Mouse (Mus musculus) spleen, adult 2 months (tissue): ENCODE measurements at regions not wholly inside any gene's neighbourhood (a gene's known extent, or its start where the extent isn't known, plus 50 kb on each side); places are given as distances from the start of the nearest gene placed in this dataset.

Experiments
- DNase-seq, 2 experiments: peaks; one replicate each; pipeline versions ENCODE4 v3.0.0 to v3.0.0-alpha.2; 2012 to 2021; ENCODE audit warnings: low spot score in 2 of 2, low read depth in 1 of 2
- H3K27ac ChIP-seq: fragments of 200-500 bp; 2 replicates; pipeline ENCODE4 v1.5.1; 2012; ENCODE audit warnings: low read length, inconsistent platforms; ENCODE audit not compliant: insufficient read depth
- H3K27me3 ChIP-seq: fragments of 200-500 bp; 2 replicates; pipeline ENCODE4 v1.6.1; 2012; ENCODE audit warnings: mild to moderate bottlenecking, moderate library complexity, low read length, inconsistent platforms; ENCODE audit not compliant: control insufficient read depth, insufficient read depth
- H3K36me3 ChIP-seq: fragments of 200-500 bp; 2 replicates; pipeline ENCODE4 v1.6.1; 2012; ENCODE audit warnings: mild to moderate bottlenecking, low read length, inconsistent platforms; ENCODE audit not compliant: control insufficient read depth, insufficient read depth
- H3K4me1 ChIP-seq: fragments of 200-500 bp; 2 replicates; pipeline ENCODE4 v1.6.1; 2011; ENCODE audit warnings: inconsistent platforms; ENCODE audit not compliant: control insufficient read depth, insufficient read depth, insufficient read length
- H3K4me3 ChIP-seq: fragments of 200-500 bp; 2 replicates; pipeline ENCODE4 v1.5.1; 2011; ENCODE audit warnings: mild to moderate bottlenecking, inconsistent platforms; ENCODE audit not compliant: insufficient read depth, insufficient read length; ENCODE audit errors: extremely low read depth
- CTCF ChIP-seq: fragments of 200-500 bp; IDR thresholded peaks from 2 replicates; pipeline ENCODE4 v1.5.1; 2011; ENCODE audit warnings: mild to moderate bottlenecking, inconsistent platforms; ENCODE audit not compliant: insufficient read depth, insufficient read length, insufficient replicate concordance; ENCODE audit errors: extremely low read depth
- POLR2A ChIP-seq: fragments of 200-500 bp; IDR thresholded peaks from 2 replicates; pipeline ENCODE4 v1.6.1; 2011; ENCODE audit warnings: low read depth, low read length, inconsistent platforms
- WGBS: fragments of 180-500 bp; shearing (Covaris S2); methylation state at CpG from one replicate; pipeline ENCODE4 v1.1.7; 2018; 5-methylcytosine and 5-hydroxymethylcytosine counted together

DNA sequence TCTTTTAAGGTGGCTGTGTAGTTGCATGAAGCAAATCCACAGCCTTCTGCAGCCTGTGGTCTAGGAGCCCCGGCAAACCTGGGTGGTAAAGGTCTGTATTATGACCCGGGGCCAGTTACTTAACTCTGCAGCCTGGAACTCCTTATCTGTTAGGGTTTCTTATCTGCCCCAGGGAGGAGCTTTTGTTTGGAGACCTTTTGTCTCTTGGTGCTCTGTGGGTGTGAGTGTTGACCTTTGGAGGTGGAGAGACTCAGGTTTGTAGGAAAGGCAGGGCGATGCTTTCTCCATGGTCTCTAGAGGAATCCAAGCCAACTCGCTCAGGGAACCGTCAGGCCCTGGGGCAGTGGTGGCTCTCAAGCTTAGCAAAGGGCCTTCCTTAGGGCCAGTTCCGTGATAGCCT lies 127.8 kb upstream of the Ubr2 start:
- TF ChIP-seq CTCF = no peak
- no peak for TF ChIP-seq POLR2A
- no peak overlapping the region for H3K27ac ChIP-seq
- 81% methylated on average over 6 of the region's 6 CpGs for WGBS

DNA sequence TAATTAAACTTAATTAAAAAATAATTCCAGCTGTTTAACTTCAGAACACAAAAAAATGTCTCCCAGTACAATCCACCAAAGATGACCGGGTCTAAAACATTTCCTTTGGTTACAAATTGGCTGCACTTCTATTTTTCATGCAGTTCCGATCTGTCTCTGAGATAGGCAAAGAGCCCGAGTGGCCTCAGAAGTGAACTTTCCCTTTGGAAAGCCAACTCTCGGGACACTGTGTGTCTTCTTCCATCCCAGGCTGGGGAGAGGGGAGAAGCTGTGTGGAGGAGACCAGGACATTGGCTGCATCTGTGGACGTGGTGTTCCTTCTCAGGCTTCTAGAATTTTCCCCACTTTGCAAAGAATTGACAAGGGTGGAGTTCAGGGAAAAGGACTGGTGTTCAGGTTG lies 125.0 kb upstream of the Ubr2 start:
- Histone ChIP-seq H3K36me3 (no peaks in the 10 kb centered on the region), H3K27me3 (peaks cover 5% of the 10 kb centered on the region), H3K4me3 (no peak overlapping the region), H3K4me1 (no peaks in the 10 kb centered on the region), H3K27ac (no peak overlapping the region)
- no peak for DNase-seq
- 85% methylated on average over 5 of the region's 5 CpGs for WGBS
- TF ChIP-seq CTCF (no peak), POLR2A (no peak)

More for the DNA sequence above, 127.8 kb upstream of the Ubr2 start:
- H3K4me1 ChIP-seq = no peaks in the 10 kb centered on the region
- peaks cover 12% of the 10 kb centered on the region for H3K27me3 ChIP-seq
- no peak overlapping the region for H3K4me3 ChIP-seq
- H3K36me3 ChIP-seq = no peaks in the 10 kb centered on the region
- no peak for DNase-seq

DNA sequence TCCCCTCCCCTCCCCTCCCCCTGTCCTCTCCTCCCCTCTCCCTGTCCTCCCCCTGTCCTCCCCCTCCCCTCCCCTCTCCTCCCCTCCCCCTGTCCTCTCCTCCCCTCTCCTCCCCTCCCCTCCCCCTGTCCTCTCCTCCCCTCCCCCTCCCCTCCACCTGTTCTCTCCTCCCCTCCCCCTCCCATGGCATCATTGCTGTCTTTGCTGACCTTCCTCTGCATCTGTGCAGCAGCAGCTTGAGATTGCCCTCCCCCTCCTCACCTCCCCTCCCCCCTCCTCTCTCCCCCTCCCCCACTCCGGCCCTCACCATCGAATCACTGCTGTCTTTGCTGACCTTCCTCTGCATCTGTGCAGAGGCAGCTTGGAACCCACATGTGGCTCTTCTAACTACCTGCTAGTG lies 123.4 kb upstream of the Ubr2 start:
- whole genome bisulfite sequencing = 86% methylated on average over 2 of the region's 2 CpGs
- H3K4me3 ChIP-seq = no peak overlapping the region
- no peak overlapping the region for H3K27ac ChIP-seq

DNA sequence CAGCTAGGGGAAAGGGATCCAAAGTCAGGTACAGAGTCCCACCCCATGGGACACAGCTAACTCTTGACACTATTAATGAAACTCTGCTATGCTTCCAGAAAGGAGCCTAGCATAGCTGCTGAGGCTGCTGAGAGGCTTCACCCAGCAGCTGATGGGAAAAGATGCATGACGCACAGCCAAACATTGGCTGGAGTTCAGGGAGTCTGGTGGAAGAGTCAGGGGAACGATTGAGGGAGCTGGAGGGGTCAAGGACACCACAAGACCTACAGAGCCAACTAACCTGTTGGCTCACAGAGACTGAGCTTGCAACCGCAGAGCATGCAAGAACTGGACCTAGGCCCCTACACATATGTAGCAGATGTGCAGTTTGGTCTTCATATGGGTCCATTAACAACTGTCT lies 117.2 kb upstream of the Ubr2 start:
- 83% methylated on average over 3 of the region's 3 CpGs for WGBS
- no peak for DNase-seq
- Histone ChIP-seq H3K4me3 (no peak overlapping the region), H3K27me3 (no peaks in the 10 kb centered on the region), H3K36me3 (no peaks in the 10 kb centered on the region), H3K4me1 (no peaks in the 10 kb centered on the region), H3K27ac (no peak overlapping the region)
- TF ChIP-seq POLR2A (no peak), CTCF (no peak)

More for the DNA sequence above, 123.4 kb upstream of the Ubr2 start:
- DNase-seq = no peak
- Histone ChIP-seq H3K4me1 (no peaks in the 10 kb centered on the region), H3K27me3 (no peaks in the 10 kb centered on the region), H3K36me3 (no peaks in the 10 kb centered on the region)
- TF ChIP-seq CTCF (no peak), POLR2A (no peak)

DNA sequence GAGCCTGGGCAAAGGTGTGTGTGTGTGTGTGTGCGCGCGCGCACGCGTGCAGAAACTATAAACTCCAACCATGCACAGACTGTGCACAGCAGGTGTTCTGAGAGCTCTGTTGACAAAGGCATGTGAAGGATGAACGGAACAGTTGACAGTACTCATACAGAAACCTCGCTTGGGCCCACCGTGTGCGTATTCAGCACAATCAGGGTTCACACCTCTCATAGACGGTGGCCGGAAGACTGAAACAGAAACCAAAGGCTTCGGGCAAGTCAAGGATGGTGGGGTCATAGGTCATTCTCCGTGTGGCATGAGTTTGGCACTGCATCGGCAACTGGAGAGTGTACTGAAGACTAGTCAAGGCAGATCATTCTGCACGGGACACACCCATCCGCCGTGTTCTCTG lies 113.2 kb upstream of the Ubr2 start:
- WGBS = 89% methylated on average over 18 of the region's 18 CpGs
- no peak for DNase-seq
- TF ChIP-seq POLR2A (no peak), CTCF (no peak)

DNA sequence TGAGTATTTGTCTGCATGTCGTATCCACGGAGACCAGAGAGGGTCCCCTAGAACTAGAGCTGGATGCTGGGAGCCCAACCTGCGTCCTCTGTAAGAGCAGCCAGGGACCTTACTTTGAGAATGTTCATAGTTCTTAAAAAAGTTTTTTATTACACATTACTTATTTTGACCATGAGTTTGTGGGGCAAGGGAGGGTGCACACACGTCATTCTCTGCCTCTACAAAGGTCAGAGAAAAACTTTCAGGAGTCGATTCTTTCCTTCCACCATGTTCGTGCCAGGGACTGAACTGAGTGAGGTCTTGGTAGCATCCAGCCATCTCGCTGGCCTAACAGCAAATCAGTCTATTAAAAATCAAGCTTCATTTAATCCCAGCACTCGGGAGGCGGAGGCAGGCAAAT lies 111.9 kb upstream of the Ubr2 start:
- Histone ChIP-seq H3K27ac (no peak overlapping the region), H3K4me3 (no peak overlapping the region), H3K36me3 (no peaks in the 10 kb centered on the region), H3K27me3 (no peaks in the 10 kb centered on the region), H3K4me1 (no peaks in the 10 kb centered on the region)
- no peak for DNase-seq
- WGBS = 90% methylated on average over 9 of the region's 9 CpGs
- TF ChIP-seq POLR2A (no peak), CTCF (no peak)

More for the DNA sequence above, 113.2 kb upstream of the Ubr2 start:
- H3K4me3 ChIP-seq = no peak overlapping the region
- no peaks in the 10 kb centered on the region for H3K4me1 ChIP-seq
- no peak overlapping the region for H3K27ac ChIP-seq
- no peaks in the 10 kb centered on the region for H3K27me3 ChIP-seq
- H3K36me3 ChIP-seq = no peaks in the 10 kb centered on the region

DNA sequence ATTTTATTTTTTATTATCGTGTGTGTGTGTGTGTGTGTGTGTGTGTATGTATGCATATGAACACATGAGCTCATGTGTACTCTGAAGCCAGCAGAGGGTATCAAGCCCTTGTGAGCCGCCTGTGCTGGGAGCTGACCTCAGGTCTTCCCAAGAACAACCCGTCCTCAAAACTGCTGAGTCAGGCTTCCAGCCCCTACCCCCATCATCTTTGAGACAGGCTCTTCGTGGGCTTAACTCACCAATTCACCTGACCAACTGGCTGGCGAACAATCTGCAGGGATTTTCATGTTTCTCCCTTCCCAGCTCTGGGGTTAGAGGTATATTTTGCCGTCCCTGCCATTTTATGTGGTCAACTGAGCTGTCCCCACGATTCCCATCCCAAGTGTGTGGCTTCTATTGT lies 107.7 kb upstream of the Ubr2 start:
- no peaks in the 10 kb centered on the region for H3K4me1 ChIP-seq
- no peaks in the 10 kb centered on the region for H3K36me3 ChIP-seq
- no peak for DNase-seq
- WGBS = 88% methylated on average over 7 of the region's 7 CpGs
- H3K4me3 ChIP-seq = no peak overlapping the region
- no peaks in the 10 kb centered on the region for H3K27me3 ChIP-seq
- TF ChIP-seq POLR2A (no peak), CTCF (no peak)
- H3K27ac ChIP-seq = no peak overlapping the region

DNA sequence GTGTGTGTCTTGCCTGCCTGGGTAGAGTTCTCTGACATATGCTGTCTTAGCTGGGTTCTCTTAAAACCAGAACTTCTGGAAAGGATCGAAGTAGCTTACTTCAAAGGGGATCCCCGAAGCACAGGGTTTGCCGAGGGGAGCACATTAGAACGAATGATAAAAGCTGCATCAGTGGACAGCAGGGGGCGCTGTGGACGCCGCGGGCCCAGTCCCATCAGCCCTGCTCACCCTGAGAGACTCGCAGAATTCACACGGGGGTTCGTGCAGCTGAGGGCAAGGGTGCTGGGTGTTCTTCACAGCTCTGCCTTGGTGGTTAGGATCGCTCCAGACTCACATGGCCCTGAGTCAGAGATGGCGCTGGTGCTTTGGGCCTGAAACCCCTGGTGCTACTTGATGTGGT lies 105.4 kb upstream of the Ubr2 start:
- no peak for DNase-seq
- Histone ChIP-seq H3K36me3 (no peaks in the 10 kb centered on the region), H3K27ac (no peak overlapping the region), H3K27me3 (no peaks in the 10 kb centered on the region), H3K4me1 (no peaks in the 10 kb centered on the region), H3K4me3 (no peak overlapping the region)
- peak; percentile 46; the same call in 1 of the 2 replicates for TF ChIP-seq CTCF
- no peak for TF ChIP-seq POLR2A
- 48% methylated on average over 13 of the region's 13 CpGs for WGBS
